Mouse (Mus musculus) forebrain, embryonic 13.5 days (tissue): ENCODE results near the gene Tceal9. TPM values are rescaled to one million over a fixed set of nuclear protein-coding genes. Genes with fewer than 3 reads are reported as not detected.
"Not testable (repeated sequence)": the region's sequence is repeated elsewhere in the genome, so short reads cannot be mapped to it uniquely, and the experiment has no call there.

Source experiments
- ATAC-seq: fragments of 200-750 bp; cut with Nextera tagmentation; 2 replicates; pipeline ENCODE4 v1.8.0; 2017
- H3K27ac ChIP-seq: fragments of 300-500 bp; sonication (generic); 2 replicates; pipeline ENCODE4 v1.5.1; 2015; ENCODE audit warnings: inconsistent platforms, mild to moderate bottlenecking, moderate library complexity
- H3K27me3 ChIP-seq: fragments of 300-500 bp; sonication (generic); 2 replicates; pipeline ENCODE4 v1.6.1; 2015; ENCODE audit warnings: mild to moderate bottlenecking, inconsistent platforms
- H3K36me3 ChIP-seq: fragments of 300-500 bp; sonication (generic); 2 replicates; pipeline ENCODE4 v1.6.1; 2015; ENCODE audit warnings: mild to moderate bottlenecking, inconsistent platforms; ENCODE audit not compliant: poor library complexity, severe bottlenecking
- H3K4me1 ChIP-seq: fragments of 300-500 bp; sonication (generic); 2 replicates; pipeline ENCODE4 v1.6.1; 2015; ENCODE audit warnings: inconsistent platforms
- H3K4me2 ChIP-seq: fragments of 300-500 bp; sonication (generic); 2 replicates; pipeline ENCODE4 v1.6.1; 2015; ENCODE audit warnings: inconsistent platforms, mild to moderate bottlenecking, moderate library complexity
- H3K4me3 ChIP-seq: fragments of 300-500 bp; sonication (generic); 2 replicates; pipeline ENCODE4 v1.5.1; 2015; ENCODE audit warnings: mild to moderate bottlenecking, inconsistent platforms
- H3K9ac ChIP-seq: fragments of 300-500 bp; sonication (generic); 2 replicates; pipeline ENCODE4 v1.6.1; 2015; ENCODE audit warnings: mild to moderate bottlenecking, inconsistent platforms
- H3K9me3 ChIP-seq: fragments of 300-500 bp; sonication (generic); replicated peaks from 2 replicates; pipeline ENCODE4 v1.6.1; 2016; ENCODE audit warnings: inconsistent platforms
- WGBS: fragments of 180-500 bp; shearing (Covaris S2); methylation state at CpG from one replicate; pipeline ENCODE4 v1.1.7; 2015; 5-methylcytosine and 5-hydroxymethylcytosine counted together
- polyA plus RNA-seq: library from polyadenylated mRNA; unstranded; fragments of >200 nt; fragmentation: Nextera tagmentation; extraction: Ambion mirVana; gene quantifications from 2 replicates; pipeline ENCODE4 v1.2.1, GENCODE M21; 2015

Gene Tceal9
- polyA plus RNA-seq, 1 experiment from 2014 or later = 419 TPM

DNA sequence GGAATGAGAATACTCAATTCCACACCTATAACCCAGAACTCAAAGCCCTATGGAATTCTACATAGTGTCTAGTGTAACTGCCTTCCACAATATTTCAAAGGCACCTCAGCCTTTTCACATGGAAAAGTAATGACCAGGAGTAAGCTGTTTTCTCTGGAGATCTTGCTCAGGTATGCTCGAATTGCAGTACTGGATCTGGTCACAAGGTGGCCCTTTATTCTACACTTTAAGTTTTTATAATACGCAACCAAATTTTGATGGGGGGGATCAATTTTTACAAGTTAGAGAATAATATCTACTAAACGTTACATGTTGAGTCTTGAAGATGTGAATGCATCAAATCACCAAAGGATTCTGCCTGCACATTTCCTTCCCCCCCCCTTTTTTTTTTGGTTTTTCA, 6.8 kb upstream of the Tceal9 start:
- no peak for ATAC-seq
- Histone ChIP-seq H3K9me3 (no peaks in the 10 kb centered on the region), H3K4me3 (no peak overlapping the region), H3K27ac (no peak overlapping the region), H3K4me1 (no peaks in the 10 kb centered on the region), H3K27me3 (no peaks in the 10 kb centered on the region), H3K9ac (no peak overlapping the region), H3K36me3 (no peaks in the 10 kb centered on the region), H3K4me2 (no peak overlapping the region)
- WGBS = 35% methylated on average over 3 of the region's 3 CpGs

DNA sequence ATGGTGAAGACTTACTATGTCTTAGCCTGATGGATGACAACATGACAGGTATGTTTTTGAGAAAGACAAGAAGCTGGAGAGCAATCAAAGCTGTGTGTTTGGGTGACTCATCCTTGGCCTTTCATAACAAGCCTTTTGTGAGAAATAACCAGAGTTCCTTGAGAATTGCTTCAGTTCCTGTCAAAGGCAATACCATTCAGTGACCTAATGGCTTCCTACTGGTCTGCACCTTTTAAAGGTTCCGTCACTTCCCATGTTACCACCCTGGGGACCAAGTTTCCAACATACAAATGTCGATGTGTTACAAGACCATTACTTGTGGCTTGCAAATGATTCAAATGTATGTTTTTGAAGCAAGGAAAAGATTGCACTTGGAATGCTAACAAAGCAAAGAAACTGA, 1.7 kb upstream of the Tceal9 start:
- WGBS = 82% methylated on average over 2 of the region's 2 CpGs
- Histone ChIP-seq H3K27ac (no peak overlapping the region), H3K36me3 (peaks cover 12% of the 10 kb centered on the region; the same call in 1 of the 2 replicates), H3K27me3 (no peaks in the 10 kb centered on the region), H3K4me3 (no peak overlapping the region), H3K9me3 (no peaks in the 10 kb centered on the region), H3K4me1 (peaks cover 4% of the 10 kb centered on the region; the same call in 1 of the 2 replicates), H3K9ac (no peak overlapping the region), H3K4me2 (no peak overlapping the region)
- no peak for ATAC-seq

DNA sequence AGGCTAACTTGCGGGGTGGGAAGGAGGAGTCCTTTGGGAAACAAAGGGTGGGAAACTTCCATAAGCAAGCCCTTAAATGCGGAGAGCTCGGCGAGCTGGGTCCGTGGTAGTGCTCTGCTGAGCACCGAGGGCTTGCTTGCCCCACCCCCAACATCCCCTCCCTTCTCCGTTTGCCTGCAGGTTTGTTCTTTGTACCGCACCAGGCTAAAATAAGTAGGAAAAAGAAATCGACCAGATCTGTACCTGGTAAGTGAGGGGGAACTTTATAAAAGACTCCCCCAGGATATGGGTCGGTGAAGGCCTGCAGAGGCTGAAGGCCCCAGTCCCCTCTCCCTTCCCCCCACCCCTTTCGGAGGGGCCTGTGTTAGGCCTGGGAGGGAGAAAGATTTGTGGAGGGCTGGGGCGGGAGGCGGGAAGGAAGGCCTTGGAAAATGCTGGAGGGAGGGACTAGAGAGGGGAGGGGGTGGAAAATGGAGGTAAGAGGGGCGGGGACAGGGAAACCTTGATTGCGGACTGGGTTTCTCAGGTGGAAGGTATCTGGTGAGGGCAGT, 717 bp downstream of the Tceal9 start:
- ATAC-seq = peak; percentile 83
- peak overlapping the region; percentile 55 for H3K4me2 ChIP-seq
- H3K4me1 ChIP-seq = peaks cover 4% of the 10 kb centered on the region; the same call in 1 of the 2 replicates
- H3K9ac ChIP-seq = peak overlapping the region; percentile 77
- H3K27me3 ChIP-seq = no peaks in the 10 kb centered on the region
- whole genome bisulfite sequencing = 17% methylated on average over 13 of the region's 15 CpGs
- peaks cover 12% of the 10 kb centered on the region; the same call in 1 of the 2 replicates for H3K36me3 ChIP-seq
- peak overlapping the region; percentile 61 for H3K4me3 ChIP-seq
- H3K9me3 ChIP-seq = no peaks in the 10 kb centered on the region
- H3K27ac ChIP-seq = peak overlapping the region; percentile 83

DNA sequence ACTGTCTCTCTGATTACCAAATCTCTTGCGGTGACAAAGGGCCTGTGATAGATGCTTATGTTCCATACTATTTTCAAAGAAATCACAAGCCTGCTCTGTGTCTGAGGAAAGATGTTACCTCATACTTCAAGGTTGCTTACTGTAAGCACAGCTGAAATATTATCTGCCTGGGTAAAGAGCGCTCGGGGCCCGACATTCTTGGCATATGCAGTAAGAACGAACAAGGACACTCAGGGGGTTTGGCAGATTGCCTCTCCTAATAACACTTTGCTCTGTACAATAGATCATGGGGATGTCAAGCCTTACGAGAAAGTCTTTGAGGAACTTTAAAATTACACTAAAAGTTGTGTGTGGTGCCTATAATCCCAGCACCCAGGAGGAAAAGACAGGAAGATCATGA, 3.9 kb downstream of the Tceal9 start:
- no peak overlapping the region for H3K27ac ChIP-seq
- no peaks in the 10 kb centered on the region for H3K9me3 ChIP-seq
- H3K27me3 ChIP-seq = no peaks in the 10 kb centered on the region
- H3K4me2 ChIP-seq = no peak overlapping the region
- 76% methylated on average over 6 of the region's 6 CpGs for WGBS
- H3K4me3 ChIP-seq = no peak overlapping the region
- no peak for ATAC-seq
- H3K9ac ChIP-seq = no peak overlapping the region
- peaks cover 4% of the 10 kb centered on the region; the same call in 1 of the 2 replicates for H3K4me1 ChIP-seq
- H3K36me3 ChIP-seq = peaks cover 12% of the 10 kb centered on the region; the same call in 1 of the 2 replicates

DNA sequence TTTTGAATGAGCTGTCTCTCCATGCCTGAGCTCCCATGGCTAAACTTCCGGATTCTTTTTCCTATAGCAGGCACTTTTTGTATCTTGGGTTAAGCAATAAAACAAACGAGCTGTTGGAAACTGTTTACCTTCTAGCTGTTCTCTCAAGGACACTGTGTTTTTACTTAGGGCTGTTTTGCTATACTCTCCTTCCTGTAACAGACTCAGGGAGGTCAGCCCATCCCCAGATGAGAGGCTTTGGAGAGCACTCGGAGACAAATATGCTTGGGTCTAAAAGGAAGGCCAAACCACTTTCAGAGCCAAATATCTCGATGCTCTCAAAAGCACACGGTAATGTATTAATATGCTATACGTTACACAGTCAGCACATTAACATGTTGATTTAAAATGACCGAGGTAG, 4.8 kb downstream of the Tceal9 start:
- no peak overlapping the region for H3K9ac ChIP-seq
- H3K27ac ChIP-seq = no peak overlapping the region
- no peak overlapping the region for H3K4me3 ChIP-seq
- 87% methylated on average over 7 of the region's 7 CpGs for WGBS
- no peaks in the 10 kb centered on the region for H3K9me3 ChIP-seq
- H3K4me2 ChIP-seq = no peak overlapping the region
- H3K36me3 ChIP-seq = peaks cover 12% of the 10 kb centered on the region; the same call in 1 of the 2 replicates
- no peaks in the 10 kb centered on the region for H3K27me3 ChIP-seq
- peaks cover 4% of the 10 kb centered on the region; the same call in 1 of the 2 replicates for H3K4me1 ChIP-seq
- no peak for ATAC-seq

DNA sequence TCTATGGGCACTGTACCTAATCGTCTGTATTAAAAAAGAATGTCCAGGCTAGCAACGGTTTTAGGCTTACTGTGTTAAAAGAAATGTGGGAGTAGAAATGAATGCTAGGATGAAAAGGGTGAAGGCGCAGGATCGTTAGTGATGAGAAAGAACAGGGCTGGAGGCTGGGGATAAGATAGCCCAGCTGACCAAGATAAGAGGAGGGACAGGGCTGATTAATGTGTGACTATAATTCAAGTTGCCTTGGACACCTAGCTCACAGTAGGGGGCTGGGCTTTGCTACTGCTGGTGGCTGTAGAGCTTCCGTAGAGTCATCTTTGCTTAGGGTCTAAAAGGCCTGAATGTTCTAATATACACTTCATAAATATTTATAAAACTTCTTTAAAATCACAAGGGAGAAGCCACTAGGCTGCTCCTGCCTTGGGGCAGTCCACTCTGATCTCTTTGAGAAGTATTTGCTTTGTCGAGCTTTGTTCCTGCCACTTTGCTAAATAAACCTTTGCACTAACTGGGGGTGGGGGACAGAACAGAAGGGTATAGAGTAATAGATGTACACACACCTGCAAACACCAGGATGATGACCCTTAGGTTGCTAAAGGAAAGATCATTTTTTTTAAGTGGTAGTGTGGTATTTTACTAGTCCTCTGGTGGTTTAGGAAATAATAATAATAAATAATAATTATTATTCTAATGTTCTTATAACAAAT, 7.3 kb downstream of the Tceal9 start:
- Histone ChIP-seq H3K4me1 (no peaks in the 10 kb centered on the region), H3K9me3 (no peaks in the 10 kb centered on the region), H3K9ac (no peak overlapping the region), H3K27ac (no peak overlapping the region), H3K4me3 (no peak overlapping the region), H3K36me3 (peaks cover 10% of the 10 kb centered on the region; the same call in 1 of the 2 replicates), H3K27me3 (no peaks in the 10 kb centered on the region), H3K4me2 (no peak overlapping the region)
- no peak for ATAC-seq
- WGBS = 49% methylated on average over 6 of the region's 6 CpGs

DNA sequence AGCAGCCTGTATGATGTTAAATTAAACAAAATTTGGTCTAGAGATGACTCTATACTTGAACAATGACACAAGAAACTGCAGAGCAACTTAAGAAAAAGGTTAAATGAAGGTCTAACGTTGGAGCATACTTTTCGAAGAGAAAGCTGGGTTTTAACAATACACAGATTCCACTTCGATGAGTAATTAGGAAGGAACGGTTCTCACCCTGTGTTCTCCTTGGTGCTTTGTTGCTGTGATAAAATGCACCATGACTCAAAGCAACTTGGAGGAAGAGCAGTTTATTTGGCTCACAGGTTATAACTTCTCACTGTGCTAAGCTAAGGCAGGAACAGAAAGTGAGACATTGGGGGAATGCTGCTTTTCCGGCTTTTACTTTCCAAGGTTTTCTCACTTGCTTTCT, 22.8 kb downstream of the Tceal9 start:
- no peaks in the 10 kb centered on the region for H3K9me3 ChIP-seq
- H3K4me3 ChIP-seq = no peak overlapping the region
- WGBS = 75% methylated on average over 5 of the region's 5 CpGs
- no peak overlapping the region for H3K27ac ChIP-seq
- no peak for ATAC-seq
- H3K27me3 ChIP-seq = no peaks in the 10 kb centered on the region
- no peak overlapping the region for H3K9ac ChIP-seq
- H3K4me1 ChIP-seq = peaks cover 14% of the 10 kb centered on the region
- H3K4me2 ChIP-seq = no peak overlapping the region
- no peaks in the 10 kb centered on the region for H3K36me3 ChIP-seq

DNA sequence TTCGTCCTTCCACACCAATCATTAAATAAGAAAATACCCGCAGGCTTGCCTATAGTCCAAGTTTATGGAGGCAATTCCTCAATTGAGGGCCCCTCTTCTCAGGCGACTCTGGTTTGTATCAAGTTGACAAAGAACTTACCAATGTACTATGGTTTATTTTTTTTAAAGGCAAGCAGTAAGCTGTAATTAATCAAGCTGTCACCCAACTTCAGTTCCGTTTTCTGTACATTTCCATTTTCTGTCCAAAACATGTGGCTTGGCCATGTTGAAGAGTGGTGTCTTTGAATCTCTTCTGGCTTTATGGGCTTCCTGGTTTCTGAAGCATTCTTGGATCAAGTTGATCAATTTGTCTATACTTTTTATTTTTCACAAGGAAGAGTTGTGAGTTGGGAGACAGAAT, 23.3 kb downstream of the Tceal9 start:
- Histone ChIP-seq H3K4me2 (no peak overlapping the region), H3K36me3 (no peaks in the 10 kb centered on the region), H3K4me3 (no peak overlapping the region), H3K9me3 (no peaks in the 10 kb centered on the region), H3K27me3 (no peaks in the 10 kb centered on the region), H3K9ac (no peak overlapping the region), H3K4me1 (peaks cover 14% of the 10 kb centered on the region), H3K27ac (no peak overlapping the region)
- ATAC-seq = no peak
- WGBS = 82% methylated on average over 4 of the region's 4 CpGs

DNA sequence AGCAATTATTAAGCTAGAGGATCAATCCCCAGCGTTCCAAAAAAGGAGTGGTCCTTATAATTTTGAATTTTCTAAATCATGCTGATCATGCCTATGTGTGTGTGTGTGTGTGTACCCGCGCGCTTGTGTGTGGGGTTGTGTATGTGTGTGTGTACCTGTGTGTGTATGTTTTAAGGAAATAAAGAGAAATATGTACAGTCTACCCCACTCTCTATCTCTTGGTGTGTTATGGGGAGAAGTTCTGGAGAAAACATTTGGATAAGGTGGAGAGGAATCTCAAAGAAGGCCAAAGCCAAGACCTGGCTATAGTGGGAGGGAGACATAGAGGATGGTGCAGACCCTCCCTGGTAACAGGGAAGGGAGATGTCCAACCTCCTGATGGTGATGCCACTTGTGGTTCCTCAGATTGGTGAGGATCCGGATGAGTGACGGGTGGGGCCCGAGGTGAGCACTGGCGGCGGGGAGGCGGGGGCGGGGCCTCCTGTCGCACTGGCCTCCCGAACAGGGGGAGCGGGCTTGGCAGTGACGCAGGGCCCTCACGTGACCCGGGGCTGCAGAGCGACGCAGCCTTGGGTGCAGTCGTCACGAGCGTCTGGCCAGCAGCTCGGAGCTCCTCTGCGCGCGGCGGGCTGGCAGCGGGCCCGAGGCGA, 25.0 kb downstream of the Tceal9 start, which contains the start of gene Bex3:
Gene Bex3, plus strand, starts transcription at position 511 of the 650 bp plus-strand sequence.
- H3K4me3 ChIP-seq = peak within 1 kb of the TSS; percentile 44

DNA sequence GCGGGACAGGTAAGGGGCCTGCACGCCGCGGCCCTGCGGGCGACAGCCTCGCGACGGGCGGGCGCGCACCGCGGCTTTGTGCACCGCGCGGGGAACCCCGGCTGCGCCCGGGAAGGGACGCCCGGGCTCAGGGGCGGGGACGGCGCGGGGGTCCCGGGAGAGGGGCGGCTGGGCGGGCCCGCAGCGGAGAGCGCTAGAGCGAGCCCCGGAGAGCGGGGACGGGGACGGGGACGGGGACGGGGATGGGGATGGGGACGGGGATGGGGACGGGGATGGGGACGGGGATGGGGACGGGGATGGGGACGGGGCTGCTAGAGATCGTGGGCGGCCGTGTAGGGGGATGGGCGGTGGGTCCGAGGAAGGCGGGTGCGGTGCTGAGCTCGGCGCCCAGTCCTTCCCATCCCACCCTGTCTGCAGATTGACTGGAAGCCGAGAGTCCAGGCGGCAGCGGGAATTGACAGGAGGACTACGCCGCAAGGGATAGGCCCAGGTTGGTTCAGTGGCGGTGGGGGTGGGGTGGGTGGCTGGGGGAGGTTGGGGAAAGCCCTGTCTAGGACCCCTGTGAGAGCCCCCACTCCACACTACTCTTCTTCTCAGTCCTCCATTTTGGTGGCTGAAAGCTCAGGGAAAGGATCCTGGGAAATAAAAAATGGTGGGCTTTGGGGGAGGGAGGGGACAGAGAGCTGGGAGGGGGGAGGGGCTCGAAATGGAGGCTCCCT, 25.7 kb downstream of the Tceal9 start:
- Histone ChIP-seq H3K9ac (peak overlapping the region; percentile 61), H3K4me2 (peak overlapping the region; percentile 58), H3K4me3 (peak overlapping the region; percentile 44), H3K4me1 (peaks cover 14% of the 10 kb centered on the region), H3K27ac (peak overlapping the region; percentile 70)
- H3K9me3 ChIP-seq, H3K36me3 ChIP-seq, H3K27me3 ChIP-seq: not testable (repeated sequence)
- peak; percentile 56 for ATAC-seq
- 11% methylated on average over 1 of the region's 60 CpGs for WGBS

More for the DNA sequence above, 25.0 kb downstream of the Tceal9 start, which contains the start of gene Bex3:
- H3K36me3 ChIP-seq, H3K27me3 ChIP-seq, H3K9me3 ChIP-seq: not testable (repeated sequence)
- peak; percentile 98 for ATAC-seq
- 75% methylated on average over 4 of the region's 30 CpGs for WGBS
- Histone ChIP-seq H3K27ac (peak within 1 kb of the TSS; percentile 70), H3K4me2 (peak within 1 kb of the TSS; percentile 58), H3K9ac (peak within 1 kb of the TSS; percentile 61), H3K4me1 (peaks cover 14% of the 10 kb centered on the region)

DNA sequence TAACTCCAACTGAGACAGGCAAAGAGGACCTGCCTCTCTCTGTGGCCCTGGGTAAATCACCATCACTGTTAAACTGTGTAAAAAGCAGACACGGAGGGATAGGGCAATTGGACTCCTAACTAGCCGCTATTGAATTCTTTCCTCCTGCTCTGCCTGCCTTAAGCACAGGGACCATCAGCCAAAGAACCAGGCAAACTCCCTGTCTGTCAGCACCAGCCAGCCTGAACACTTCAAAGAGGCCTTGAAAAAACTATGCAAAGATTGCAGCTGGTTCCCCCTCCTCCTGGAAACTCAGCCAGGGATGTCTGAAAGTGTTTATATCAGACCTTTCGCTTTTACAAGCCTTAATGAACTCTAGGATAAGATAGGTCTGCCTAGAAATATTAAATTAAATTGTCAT, 29.7 kb downstream of the Tceal9 start:
- H3K4me2 ChIP-seq = no peak overlapping the region

More for the DNA sequence above, 29.7 kb downstream of the Tceal9 start:
- Histone ChIP-seq H3K4me1 (peaks cover 20% of the 10 kb centered on the region), H3K36me3 (no peaks in the 10 kb centered on the region), H3K27me3 (peaks cover 12% of the 10 kb centered on the region; the same call in 1 of the 2 replicates), H3K9me3 (no peaks in the 10 kb centered on the region), H3K9ac (no peak overlapping the region), H3K27ac (peak overlapping the region; percentile 44), H3K4me3 (no peak overlapping the region)
- ATAC-seq = no peak
- 27% methylated on average over 3 of the region's 3 CpGs for WGBS
